Mouse (Mus musculus): ENCODE data around the gene Nrip3. TPM values are rescaled to one million over a fixed set of nuclear protein-coding genes. Genes with fewer than 3 reads are reported as not detected.
A peak's percentile ranks its signal among the peaks of the same experiment; 100 is the strongest.

The Nrip3 gene
- total RNA-seq, 2 experiments from 2014 or later: 0.04 TPM; not detected in 1

GRCm38 (mm10) chr7:109768699-109769383, 13.0 kb downstream of the Nrip3 start:
- ATAC-seq (replicated peaks; ENCODE audit: poor library complexity): peak; percentile 48

- ATAC-seq (replicated peaks; ENCODE audit: poor library complexity): peak; percentile 48; the same call in 1 of the 2 replicates
Measured at GRCm38 (mm10) chr7:109767575-109768350, 14.1 kb downstream of the Nrip3 start.

GRCm38 (mm10) chr7:109764009-109764408, 17.8 kb downstream of the Nrip3 start:
- ATAC-seq (replicated peaks; ENCODE audit: poor library complexity): no peak

GRCm38 (mm10) chr7:109756291-109756690, 25.5 kb downstream of the Nrip3 start:
- no peak for ATAC-seq (replicated peaks; ENCODE audit: poor library complexity)

- ATAC-seq (replicated peaks; ENCODE audit: poor library complexity): no peak
Measured at GRCm38 (mm10) chr7:109754034-109754433, 27.8 kb downstream of the Nrip3 start.

- ATAC-seq (replicated peaks; ENCODE audit: poor library complexity): peak; percentile 92
Measured at GRCm38 (mm10) chr7:109752008-109752925, 29.6 kb downstream of the Nrip3 start, which contains the start of gene Tmem9b. Gene Tmem9b (minus strand): TSS chr7:109752875.

GRCm38 (mm10) chr7:109751427-109752007, 30.3 kb downstream of the Nrip3 start:
- peak; percentile 19 for ATAC-seq (replicated peaks; ENCODE audit: poor library complexity)

GRCm38 (mm10) chr7:109747747-109748146, 34.1 kb downstream of the Nrip3 start:
- ATAC-seq (replicated peaks; ENCODE audit: poor library complexity): no peak

GRCm38 (mm10) chr7:109741703-109742102, 40.1 kb downstream of the Nrip3 start:
- ATAC-seq (replicated peaks; ENCODE audit: poor library complexity): no peak

GRCm38 (mm10) chr7:109741060-109741459, 40.8 kb downstream of the Nrip3 start:
- ATAC-seq (replicated peaks; ENCODE audit: poor library complexity): no peak

- no peak for ATAC-seq (replicated peaks; ENCODE audit: poor library complexity)
Measured at GRCm38 (mm10) chr7:109739822-109740370, 41.9 kb downstream of the Nrip3 start.

- ATAC-seq (replicated peaks; ENCODE audit: poor library complexity): no peak
Measured at GRCm38 (mm10) chr7:109734806-109735205, 47.0 kb downstream of the Nrip3 start.

GRCm38 (mm10) chr7:109731626-109732025, 50.2 kb downstream of the Nrip3 start, which contains the start of gene Ascl3:
Gene Ascl3 (minus strand): TSS chr7:109731726.
- no peak for ATAC-seq (replicated peaks; ENCODE audit: poor library complexity)

- ATAC-seq (replicated peaks; ENCODE audit: poor library complexity): no peak
Measured at GRCm38 (mm10) chr7:109723697-109724096, 58.1 kb downstream of the Nrip3 start, which contains the start of gene BC051019. Gene BC051019 (minus strand): TSS chr7:109723850.

GRCm38 (mm10) chr7:109723114-109723513, 58.7 kb downstream of the Nrip3 start:
- no peak for ATAC-seq (replicated peaks; ENCODE audit: poor library complexity)

- no peak for ATAC-seq (replicated peaks; ENCODE audit: poor library complexity)
Measured at GRCm38 (mm10) chr7:109722618-109723017, 59.2 kb downstream of the Nrip3 start.

- ATAC-seq (replicated peaks; ENCODE audit: poor library complexity): peak; percentile 77
Measured at GRCm38 (mm10) chr7:109719286-109719685, 62.5 kb downstream of the Nrip3 start.

- ATAC-seq (replicated peaks; ENCODE audit: poor library complexity): no peak
Measured at GRCm38 (mm10) chr7:109713434-109713982, 68.3 kb downstream of the Nrip3 start.

- no peak for ATAC-seq (replicated peaks; ENCODE audit: poor library complexity)
Measured at GRCm38 (mm10) chr7:109712198-109712597, 69.6 kb downstream of the Nrip3 start.

- ATAC-seq (replicated peaks; ENCODE audit: poor library complexity): no peak
Measured at GRCm38 (mm10) chr7:109710069-109710468, 71.8 kb downstream of the Nrip3 start.
